Mouse (Mus musculus): ENCODE measurements around the gene Cers6. TPM values are rescaled to one million over a fixed set of nuclear protein-coding genes. Genes with fewer than 3 reads are reported as not detected.

Gene Cers6
- polyA plus RNA-seq, 2 experiments = 2.0 to 6.7 TPM

DNA sequence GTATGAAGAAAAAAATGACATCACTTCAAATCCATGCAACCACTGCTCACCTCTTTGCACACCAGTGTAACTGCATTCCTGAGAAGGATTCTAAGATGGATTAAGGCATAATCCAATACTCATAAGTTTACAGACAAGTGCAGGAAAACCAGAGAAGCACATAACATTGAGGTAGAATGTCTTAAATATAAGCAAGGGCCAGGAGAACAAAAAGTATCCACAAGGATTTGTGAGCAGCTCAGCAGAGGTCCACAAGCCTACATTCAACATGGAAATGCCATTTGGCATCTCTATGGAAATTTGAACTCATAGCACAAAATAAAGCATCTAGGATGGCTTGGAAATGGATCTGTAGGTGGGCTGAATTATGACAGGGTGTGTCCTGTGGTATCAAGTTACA, 234.6 kb downstream of the Cers6 start:
- Histone ChIP-seq H3K27ac (no peak overlapping the region), H3K27me3 (ENCODE audit: control insufficient read depth, insufficient read depth, low read length) (no peaks in the 10 kb centered on the region), H3K4me2 (ENCODE audit: low read depth) (no peak overlapping the region), H3K36me3 (replicated peaks; ENCODE audit: control insufficient read depth, insufficient read depth, low read depth) (no peaks in the 10 kb centered on the region), H3K4me3 (ENCODE audit: insufficient read depth in 1 of 2, low read depth in 2 of 2, low read length in 2 of 2) (no peak overlapping the region), H3K9me3 (ENCODE audit: control insufficient read depth, low read length) (no peaks in the 10 kb centered on the region), H3K9ac (replicated peaks) (no peak overlapping the region), H3K4me1 (replicated peaks; ENCODE audit: control insufficient read depth in 2 of 2, insufficient read depth in 2 of 2, low read length in 1 of 2) (no peaks in the 10 kb centered on the region)
- DNase-seq (ENCODE audit: low read depth in 3 of 3, low spot score in 3 of 3) (no peak), ATAC-seq (ENCODE audit: insufficient read depth) (no peak)
- TF ChIP-seq CTCF (IDR thresholded peaks at IDR 0.05; ENCODE audit: low read depth) (no peak), EP300 (IDR thresholded peaks at IDR 0.05; ENCODE audit: low read depth) (no peak)

DNA sequence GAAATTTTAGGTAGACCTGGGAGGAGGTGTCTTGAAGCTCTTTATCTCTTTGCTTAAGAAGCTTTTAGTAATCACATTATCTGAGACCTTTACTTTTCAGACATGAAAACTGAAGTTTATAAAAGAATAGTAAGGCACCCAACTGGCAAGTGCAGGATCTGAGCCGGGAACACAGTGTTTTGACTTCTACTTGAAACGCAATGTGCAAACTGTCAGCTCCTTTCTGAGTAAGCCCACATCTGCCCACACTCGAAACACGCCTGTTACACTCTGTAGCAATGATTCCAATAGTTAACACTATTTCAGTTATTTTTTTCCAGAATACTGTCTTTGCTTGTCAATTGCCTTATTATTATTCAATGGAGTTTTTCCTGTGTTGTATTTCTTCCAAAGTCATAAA, 235.6 kb downstream of the Cers6 start:
- Histone ChIP-seq H3K36me3 (replicated peaks; ENCODE audit: control insufficient read depth, insufficient read depth, low read depth) (no peaks in the 10 kb centered on the region), H3K27ac (no peak overlapping the region), H3K9me3 (ENCODE audit: control insufficient read depth, low read length) (no peaks in the 10 kb centered on the region), H3K4me1 (replicated peaks; ENCODE audit: control insufficient read depth in 2 of 2, insufficient read depth in 2 of 2, low read length in 1 of 2) (no peaks in the 10 kb centered on the region), H3K9ac (replicated peaks) (no peak overlapping the region), H3K4me2 (ENCODE audit: low read depth) (no peak overlapping the region), H3K4me3 (ENCODE audit: insufficient read depth in 1 of 2, low read depth in 2 of 2, low read length in 2 of 2) (no peak overlapping the region), H3K27me3 (ENCODE audit: control insufficient read depth, insufficient read depth, low read length) (no peaks in the 10 kb centered on the region)
- 77% methylated on average over 4 of the region's 4 CpGs for WGBS (ENCODE audit: insufficient replicate concordance)
- no peak for DNase-seq (ENCODE audit: low read depth in 3 of 3, low spot score in 3 of 3)
- no peak for ATAC-seq (ENCODE audit: insufficient read depth)
- TF ChIP-seq CTCF (IDR thresholded peaks at IDR 0.05; ENCODE audit: low read depth) (no peak), EP300 (IDR thresholded peaks at IDR 0.05; ENCODE audit: low read depth) (no peak)

DNA sequence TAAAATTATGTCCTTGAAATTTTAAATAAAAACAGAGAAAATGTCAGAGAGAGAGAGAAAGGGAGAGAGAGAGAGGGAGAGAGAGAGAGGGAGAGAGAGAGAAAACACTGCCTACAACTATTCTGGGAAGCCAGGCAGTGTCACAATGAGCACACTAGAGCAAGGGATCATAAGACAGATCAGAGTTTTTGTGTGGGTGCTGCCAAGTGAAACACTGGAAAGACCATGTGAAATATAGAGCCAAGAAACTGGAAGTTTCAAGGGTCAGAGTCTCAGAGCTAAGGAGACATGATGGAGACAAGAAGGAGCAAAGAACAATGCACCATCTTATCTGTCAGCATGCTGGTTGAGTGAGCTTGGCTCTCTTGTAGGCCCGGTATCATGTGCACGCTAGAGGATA, 236.3 kb downstream of the Cers6 start:
- no peaks in the 10 kb centered on the region for H3K9me3 ChIP-seq (ENCODE audit: control insufficient read depth, low read length)
- H3K4me1 ChIP-seq (replicated peaks; ENCODE audit: control insufficient read depth in 2 of 2, insufficient read depth in 2 of 2, low read length in 1 of 2) = no peaks in the 10 kb centered on the region
- H3K36me3 ChIP-seq (replicated peaks; ENCODE audit: control insufficient read depth, insufficient read depth, low read depth) = no peaks in the 10 kb centered on the region
- H3K27ac ChIP-seq = no peak overlapping the region
- DNase-seq (ENCODE audit: low read depth in 3 of 3, low spot score in 3 of 3) = no peak
- H3K9ac ChIP-seq (replicated peaks) = no peak overlapping the region
- H3K4me2 ChIP-seq (ENCODE audit: low read depth) = no peak overlapping the region
- H3K27me3 ChIP-seq (ENCODE audit: control insufficient read depth, insufficient read depth, low read length) = no peaks in the 10 kb centered on the region
- 89% methylated on average over 2 of the region's 2 CpGs for WGBS (ENCODE audit: insufficient replicate concordance)
- no peak for TF ChIP-seq CTCF (IDR thresholded peaks at IDR 0.05; ENCODE audit: low read depth)
- no peak for TF ChIP-seq EP300 (IDR thresholded peaks at IDR 0.05; ENCODE audit: low read depth)
- ATAC-seq (ENCODE audit: insufficient read depth) = no peak
- H3K4me3 ChIP-seq (ENCODE audit: insufficient read depth in 1 of 2, low read depth in 2 of 2, low read length in 2 of 2) = no peak overlapping the region

DNA sequence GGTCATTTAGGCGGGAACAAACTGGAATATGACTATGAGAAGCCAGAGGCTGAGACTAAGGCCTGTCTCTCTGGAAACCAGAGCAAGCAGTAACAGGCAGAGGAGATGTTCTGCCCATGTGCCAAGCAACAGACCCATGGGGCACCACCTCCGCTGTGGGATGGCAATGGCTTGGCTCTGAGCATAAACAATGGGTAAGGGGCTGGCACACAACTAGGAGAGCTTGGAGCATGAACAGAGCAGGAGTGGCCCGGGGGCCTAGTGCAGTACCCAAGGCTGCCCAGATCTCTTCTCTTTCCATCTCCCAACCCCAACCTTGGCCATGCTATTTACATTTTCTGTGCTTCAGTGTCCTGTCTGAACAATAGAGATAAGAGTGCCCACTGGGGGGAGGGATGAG, 237.5 kb downstream of the Cers6 start:
- no peak overlapping the region for H3K27ac ChIP-seq
- no peaks in the 10 kb centered on the region for H3K36me3 ChIP-seq (replicated peaks; ENCODE audit: control insufficient read depth, insufficient read depth, low read depth)
- H3K27me3 ChIP-seq (ENCODE audit: control insufficient read depth, insufficient read depth, low read length) = no peaks in the 10 kb centered on the region
- no peak overlapping the region for H3K4me2 ChIP-seq (ENCODE audit: low read depth)
- WGBS (ENCODE audit: insufficient replicate concordance) = 50% methylated on average over 3 of the region's 3 CpGs
- no peak for DNase-seq (ENCODE audit: low read depth in 3 of 3, low spot score in 3 of 3)
- no peak for ATAC-seq (ENCODE audit: insufficient read depth)
- no peaks in the 10 kb centered on the region for H3K4me1 ChIP-seq (replicated peaks; ENCODE audit: control insufficient read depth in 2 of 2, insufficient read depth in 2 of 2, low read length in 1 of 2)
- H3K4me3 ChIP-seq (ENCODE audit: insufficient read depth in 1 of 2, low read depth in 2 of 2, low read length in 2 of 2) = no peak overlapping the region
- no peak for TF ChIP-seq EP300 (IDR thresholded peaks at IDR 0.05; ENCODE audit: low read depth)
- no peak for TF ChIP-seq CTCF (IDR thresholded peaks at IDR 0.05; ENCODE audit: low read depth)
- no peak overlapping the region for H3K9ac ChIP-seq (replicated peaks)
- H3K9me3 ChIP-seq (ENCODE audit: control insufficient read depth, low read length) = no peaks in the 10 kb centered on the region

DNA sequence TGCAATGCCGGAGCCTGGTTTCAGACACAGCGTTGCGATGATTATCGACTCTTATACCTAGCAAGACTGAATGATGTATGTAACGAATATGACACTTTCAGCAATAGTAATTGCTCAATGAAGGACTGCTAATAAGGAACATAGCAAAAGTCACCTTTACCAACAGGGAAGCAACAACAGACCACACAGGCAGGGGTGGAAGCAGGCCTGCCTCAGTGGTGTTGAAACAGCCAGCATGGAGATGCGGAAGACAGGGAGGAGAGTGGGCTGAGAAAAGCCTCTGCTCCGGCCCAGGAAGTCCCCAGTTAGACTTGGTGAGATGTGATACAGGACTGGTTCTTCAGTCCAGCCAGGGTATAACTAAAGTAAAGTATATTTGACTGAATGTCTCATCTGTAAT, 237.9 kb downstream of the Cers6 start:
- Histone ChIP-seq H3K4me1 (replicated peaks; ENCODE audit: control insufficient read depth in 2 of 2, insufficient read depth in 2 of 2, low read length in 1 of 2) (no peaks in the 10 kb centered on the region), H3K27me3 (ENCODE audit: control insufficient read depth, insufficient read depth, low read length) (no peaks in the 10 kb centered on the region), H3K36me3 (replicated peaks; ENCODE audit: control insufficient read depth, insufficient read depth, low read depth) (no peaks in the 10 kb centered on the region), H3K4me3 (ENCODE audit: insufficient read depth in 1 of 2, low read depth in 2 of 2, low read length in 2 of 2) (no peak overlapping the region), H3K27ac (no peak overlapping the region), H3K9ac (replicated peaks) (no peak overlapping the region), H3K4me2 (ENCODE audit: low read depth) (no peak overlapping the region), H3K9me3 (ENCODE audit: control insufficient read depth, low read length) (no peaks in the 10 kb centered on the region)
- WGBS (ENCODE audit: insufficient replicate concordance) = 78% methylated on average over 7 of the region's 7 CpGs
- ATAC-seq (ENCODE audit: insufficient read depth) (no peak), DNase-seq (ENCODE audit: low read depth in 3 of 3, low spot score in 3 of 3) (no peak)
- no peak for TF ChIP-seq CTCF (IDR thresholded peaks at IDR 0.05; ENCODE audit: low read depth)
- no peak for TF ChIP-seq EP300 (IDR thresholded peaks at IDR 0.05; ENCODE audit: low read depth)

DNA sequence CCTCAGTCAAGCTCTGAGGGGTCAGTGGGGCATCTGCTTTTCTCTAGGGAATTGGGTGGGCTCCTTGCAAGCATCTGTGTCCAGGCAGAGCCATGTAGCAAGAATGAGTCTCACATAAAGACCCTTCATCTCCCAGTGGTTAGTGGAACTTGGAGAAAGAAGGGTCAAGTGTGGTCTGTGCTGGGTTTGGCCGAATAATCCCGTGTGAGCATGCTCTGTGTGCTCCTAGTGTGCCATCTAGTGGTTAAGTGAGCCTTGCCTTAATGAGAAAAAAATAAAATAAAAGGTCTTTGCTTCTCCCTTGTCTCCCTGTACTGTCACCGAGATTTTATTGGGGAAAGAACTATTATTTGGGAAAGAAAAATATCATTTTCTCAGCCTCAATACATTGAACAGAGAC, 239.5 kb downstream of the Cers6 start:
- peak in 1 of 3 experiments; percentile 14 for DNase-seq (ENCODE audit: low read depth in 3 of 3, low spot score in 3 of 3)

More for the DNA sequence above, 239.5 kb downstream of the Cers6 start:
- H3K4me2 ChIP-seq (ENCODE audit: low read depth) = no peak overlapping the region
- H3K9ac ChIP-seq (replicated peaks) = no peak overlapping the region
- no peaks in the 10 kb centered on the region for H3K4me1 ChIP-seq (replicated peaks; ENCODE audit: control insufficient read depth in 2 of 2, insufficient read depth in 2 of 2, low read length in 1 of 2)
- no peak overlapping the region for H3K27ac ChIP-seq
- no peaks in the 10 kb centered on the region for H3K9me3 ChIP-seq (ENCODE audit: control insufficient read depth, low read length)
- peak; percentile 68 for TF ChIP-seq CTCF (IDR thresholded peaks at IDR 0.05; ENCODE audit: low read depth)
- no peak for TF ChIP-seq EP300 (IDR thresholded peaks at IDR 0.05; ENCODE audit: low read depth)
- WGBS (ENCODE audit: insufficient replicate concordance) = 8% methylated on average over 3 of the region's 3 CpGs
- no peak for ATAC-seq (ENCODE audit: insufficient read depth)
- no peak overlapping the region for H3K4me3 ChIP-seq (ENCODE audit: insufficient read depth in 1 of 2, low read depth in 2 of 2, low read length in 2 of 2)
- H3K27me3 ChIP-seq (ENCODE audit: control insufficient read depth, insufficient read depth, low read length) = no peaks in the 10 kb centered on the region
- no peaks in the 10 kb centered on the region for H3K36me3 ChIP-seq (replicated peaks; ENCODE audit: control insufficient read depth, insufficient read depth, low read depth)

All from liver, embryonic 14.5 days (tissue).